Mouse (Mus musculus) hindbrain, embryonic 10.5 days (tissue): Measurements from ENCODE around the gene Mllt10. TPM values are rescaled to one million over a fixed set of nuclear protein-coding genes. Genes with fewer than 3 reads are reported as not detected.
A peak's percentile ranks its signal among the peaks of the same experiment; 100 is the strongest.

Source experiments
- DNase-seq: peaks from one replicate; pipeline ENCODE4 v3.0.0-alpha.2; 2017; ENCODE audit warnings: low spot score
- H3K27ac ChIP-seq: fragments of 300-500 bp; sonication (generic); 2 replicates; pipeline ENCODE4 v1.5.1; 2016; ENCODE audit warnings: mild to moderate bottlenecking, moderate library complexity
- H3K27me3 ChIP-seq: fragments of 300-500 bp; sonication (generic); 2 replicates; pipeline ENCODE4 v1.6.1; 2016; ENCODE audit warnings: mild to moderate bottlenecking; ENCODE audit not compliant: poor library complexity, insufficient read depth, severe bottlenecking
- H3K36me3 ChIP-seq: fragments of 300-500 bp; sonication (generic); 2 replicates; pipeline ENCODE4 v1.6.1; 2016; ENCODE audit warnings: mild to moderate bottlenecking, moderate library complexity
- H3K4me1 ChIP-seq: fragments of 300-500 bp; sonication (generic); replicated peaks from 2 replicates; pipeline ENCODE4 v1.6.1; 2016; ENCODE audit warnings: mild to moderate bottlenecking
- H3K4me3 ChIP-seq: fragments of 300-500 bp; sonication (generic); 2 replicates; pipeline ENCODE4 v1.5.1; 2016; ENCODE audit warnings: mild to moderate bottlenecking, moderate library complexity
- H3K9me3 ChIP-seq: fragments of 300-500 bp; sonication (generic); 2 replicates; pipeline ENCODE4 v1.6.1; 2016; ENCODE audit warnings: mild to moderate bottlenecking, moderate library complexity
- WGBS: fragments of 180-500 bp; shearing (Covaris S2); methylation state at CpG from one replicate; pipeline ENCODE4 v1.1.7; 2016; 5-methylcytosine and 5-hydroxymethylcytosine counted together
- polyA plus RNA-seq: library from polyadenylated mRNA; unstranded; fragments of >200 nt; fragmentation: Nextera tagmentation; extraction: Ambion mirVana; gene quantifications from 2 replicates; pipeline ENCODE4 v1.2.1, GENCODE M21; 2016

Gene Mllt10
- polyA plus RNA-seq = 65.0 and 66.0 TPM in 2 replicates

DNA sequence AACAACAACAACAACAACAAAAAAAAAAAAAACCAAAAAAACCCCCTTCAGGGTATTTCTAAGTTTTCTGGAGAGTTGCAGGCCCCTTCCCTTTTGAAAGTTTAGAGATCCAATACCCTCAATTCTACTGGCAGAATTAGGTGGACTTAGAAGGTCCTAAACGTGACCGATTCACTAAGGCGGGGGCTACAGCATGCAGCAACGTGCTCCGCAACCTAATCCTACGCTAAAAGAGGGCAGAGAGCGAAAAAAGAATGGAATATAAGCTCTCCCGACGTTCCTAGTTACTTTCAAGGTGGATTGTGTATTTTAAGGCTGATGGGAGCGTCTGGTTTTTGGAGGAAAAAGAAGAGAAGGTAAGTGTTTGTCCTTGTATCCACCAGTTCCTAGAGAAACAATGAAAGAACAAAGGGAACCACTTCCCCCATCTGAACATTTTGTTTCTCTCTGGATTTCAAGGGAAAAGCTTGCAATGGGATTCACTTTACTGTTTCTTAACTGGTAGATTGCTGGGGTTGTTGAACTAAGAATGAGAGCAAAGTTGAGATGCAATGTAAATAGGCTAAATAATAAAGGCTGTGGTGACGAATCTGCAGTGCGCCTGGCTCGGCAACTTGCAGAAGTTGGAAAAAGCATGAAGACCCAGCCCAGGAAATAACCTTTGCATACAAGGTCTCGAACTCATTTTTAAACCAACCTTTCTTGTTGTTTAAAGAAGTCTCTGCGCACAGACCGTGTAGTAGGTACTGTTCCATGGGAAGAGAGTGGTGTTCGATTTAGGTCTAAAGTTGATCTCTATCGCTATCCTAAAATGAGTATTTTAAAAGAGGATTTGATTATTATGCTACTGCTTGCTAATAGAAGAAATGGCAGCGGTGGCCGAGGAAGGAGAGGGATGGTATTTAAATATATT is at the start of gene Mllt10:
Gene Mllt10 (plus strand): TSS at position 222 of the 913 bp plus-strand sequence.
- no peaks in the 10 kb centered on the region for H3K9me3 ChIP-seq
- H3K36me3 ChIP-seq = no peaks in the 10 kb centered on the region
- peak within 1 kb of the TSS; percentile 100 for H3K27ac ChIP-seq
- no peaks in the 10 kb centered on the region for H3K27me3 ChIP-seq
- DNase-seq = no peak
- peak within 1 kb of the TSS; percentile 99 for H3K4me3 ChIP-seq
- WGBS = under 1% methylated on average over 20 of the region's 20 CpGs
- peaks cover 61% of the 10 kb centered on the region for H3K4me1 ChIP-seq

GRCm38 (mm10) chr2:18011226-18011625 is 43.8 kb upstream of the Mllt10 start:
- no peak for DNase-seq
- Histone ChIP-seq H3K27ac (no peak overlapping the region), H3K9me3 (no peaks in the 10 kb centered on the region), H3K36me3 (no peaks in the 10 kb centered on the region), H3K4me1 (no peaks in the 10 kb centered on the region), H3K4me3 (no peak overlapping the region), H3K27me3 (no peaks in the 10 kb centered on the region)
- WGBS = 89% methylated on average over 6 of the region's 6 CpGs

GRCm38 (mm10) chr2:18012866-18013265 is 42.2 kb upstream of the Mllt10 start:
- no peaks in the 10 kb centered on the region for H3K4me1 ChIP-seq
- H3K36me3 ChIP-seq = no peaks in the 10 kb centered on the region
- no peaks in the 10 kb centered on the region for H3K27me3 ChIP-seq
- no peak overlapping the region for H3K27ac ChIP-seq
- no peaks in the 10 kb centered on the region for H3K9me3 ChIP-seq
- no peak overlapping the region for H3K4me3 ChIP-seq
- WGBS = 92% methylated on average over 3 of the region's 3 CpGs
- DNase-seq = no peak

DNA sequence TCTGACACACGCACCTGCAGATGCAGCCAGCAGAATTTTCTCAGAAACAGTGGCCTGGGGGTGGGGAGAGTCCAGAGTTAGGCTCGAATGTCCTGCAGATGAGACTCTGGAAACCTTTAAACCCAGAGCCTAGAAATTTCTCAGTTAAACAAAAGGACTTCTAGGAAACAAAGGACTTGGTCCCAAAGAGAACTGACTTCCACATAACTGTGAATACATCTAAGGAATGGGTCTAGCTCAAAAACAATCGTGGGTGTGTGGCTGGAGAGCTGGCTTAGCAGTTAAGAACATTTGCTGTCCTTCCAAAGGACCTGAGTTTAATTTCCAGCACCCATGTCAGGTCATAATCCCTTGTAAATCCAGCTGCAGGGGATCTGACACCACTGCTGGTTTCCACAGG is 39.5 kb upstream of the Mllt10 start:
- H3K27me3 ChIP-seq = no peaks in the 10 kb centered on the region
- 52% methylated on average over 3 of the region's 3 CpGs for WGBS
- H3K4me1 ChIP-seq = no peaks in the 10 kb centered on the region
- DNase-seq = no peak
- H3K4me3 ChIP-seq = no peak overlapping the region
- H3K27ac ChIP-seq = no peak overlapping the region
- no peaks in the 10 kb centered on the region for H3K9me3 ChIP-seq
- no peaks in the 10 kb centered on the region for H3K36me3 ChIP-seq

DNA sequence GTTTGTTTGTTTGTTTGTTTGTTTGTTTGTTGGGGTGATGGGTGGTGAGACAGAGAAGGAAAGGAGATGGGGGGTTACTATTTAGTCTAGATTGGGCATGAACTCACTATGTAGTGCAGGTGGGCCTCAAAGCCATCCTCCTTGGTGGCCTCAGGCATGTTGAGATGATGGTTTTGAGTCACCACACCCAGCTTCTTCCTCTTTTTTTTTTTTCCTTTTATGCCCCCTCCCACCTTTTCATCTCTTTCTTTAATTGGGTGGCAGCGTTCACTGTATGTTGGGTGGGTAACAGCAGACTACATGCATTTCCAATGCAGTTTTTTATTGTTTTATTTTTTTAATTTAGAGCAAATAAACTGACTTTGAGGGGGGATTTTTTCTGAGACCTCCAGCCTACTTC is 38.4 kb upstream of the Mllt10 start:
- Histone ChIP-seq H3K9me3 (no peaks in the 10 kb centered on the region), H3K4me1 (no peaks in the 10 kb centered on the region), H3K27ac (no peak overlapping the region), H3K4me3 (no peak overlapping the region), H3K27me3 (no peaks in the 10 kb centered on the region), H3K36me3 (no peaks in the 10 kb centered on the region)
- DNase-seq = no peak
- 94% methylated on average over 1 of the region's 1 CpGs for WGBS

DNA sequence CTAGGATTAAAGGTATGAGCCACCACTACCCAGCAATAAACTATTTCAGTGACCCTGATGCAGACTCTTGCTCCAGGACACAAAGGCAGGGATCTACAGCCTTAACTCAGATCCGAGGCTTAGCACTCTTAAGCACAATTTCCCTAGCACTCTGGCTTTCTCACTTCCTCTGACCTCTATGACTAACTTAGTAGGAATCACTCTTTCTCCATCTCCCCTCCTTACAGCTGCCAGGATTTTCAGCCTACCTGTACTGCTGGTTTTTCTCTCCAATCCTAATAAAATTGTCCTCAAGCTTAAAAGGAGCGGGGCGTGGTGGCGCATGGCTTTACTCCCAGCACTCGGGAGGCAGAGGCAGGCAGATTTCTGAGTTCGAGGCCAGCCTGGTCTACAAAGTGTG is 37.7 kb upstream of the Mllt10 start:
- H3K4me1 ChIP-seq = no peaks in the 10 kb centered on the region
- H3K27me3 ChIP-seq = no peaks in the 10 kb centered on the region
- DNase-seq = no peak
- H3K9me3 ChIP-seq = no peaks in the 10 kb centered on the region
- H3K36me3 ChIP-seq = no peaks in the 10 kb centered on the region
- WGBS = 95% methylated on average over 6 of the region's 6 CpGs
- H3K4me3 ChIP-seq = no peak overlapping the region
- H3K27ac ChIP-seq = no peak overlapping the region

DNA sequence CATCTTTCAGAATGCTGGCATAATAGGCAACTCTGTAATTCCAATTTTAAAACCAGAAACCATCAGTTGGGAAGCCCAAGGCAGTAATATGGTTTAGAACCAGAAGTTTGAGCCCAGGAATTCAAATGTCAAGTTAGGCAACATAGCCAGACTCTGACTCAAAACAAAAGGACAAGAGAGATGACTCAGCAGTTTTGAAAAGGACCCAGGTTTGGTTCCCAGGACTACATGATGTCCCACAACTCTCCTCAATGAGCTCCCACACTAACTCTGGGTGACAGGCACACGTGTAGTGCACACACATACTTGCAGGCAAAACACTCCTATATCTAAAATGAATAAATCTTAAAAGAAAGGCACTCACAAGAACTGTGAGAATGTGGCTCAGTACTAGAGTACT is 35.9 kb upstream of the Mllt10 start:
- WGBS = 84% methylated on average over 1 of the region's 1 CpGs

DNA sequence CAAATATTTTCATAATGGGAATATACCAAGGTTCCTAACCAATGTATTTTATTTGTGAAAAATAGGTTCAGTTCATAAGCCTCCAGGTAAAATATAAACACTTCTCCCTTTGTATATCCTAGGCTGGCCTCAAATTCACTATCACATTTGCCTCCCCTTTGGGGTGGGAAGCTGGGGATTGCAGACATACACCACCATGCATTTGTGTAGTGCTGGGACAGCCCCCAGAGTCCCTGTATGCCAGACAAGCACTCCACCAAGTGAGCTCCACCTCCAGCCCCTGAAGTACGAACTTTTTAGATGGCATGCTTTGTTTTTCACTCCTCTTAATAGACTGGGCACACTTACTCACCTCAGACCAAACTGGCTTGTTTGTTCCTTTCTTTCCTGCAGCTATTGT is 32.2 kb upstream of the Mllt10 start:
- Histone ChIP-seq H3K27me3 (no peaks in the 10 kb centered on the region), H3K4me1 (peaks cover 44% of the 10 kb centered on the region), H3K27ac (no peak overlapping the region; the same call in 1 of the 2 replicates), H3K36me3 (no peaks in the 10 kb centered on the region), H3K9me3 (no peaks in the 10 kb centered on the region), H3K4me3 (no peak overlapping the region)
- 47% methylated on average over 1 of the region's 1 CpGs for WGBS
- no peak for DNase-seq

More for the DNA sequence above, 35.9 kb upstream of the Mllt10 start:
- no peak for DNase-seq
- Histone ChIP-seq H3K27me3 (no peaks in the 10 kb centered on the region), H3K9me3 (no peaks in the 10 kb centered on the region), H3K27ac (no peak overlapping the region), H3K36me3 (no peaks in the 10 kb centered on the region), H3K4me1 (peaks cover 12% of the 10 kb centered on the region), H3K4me3 (no peak overlapping the region)

DNA sequence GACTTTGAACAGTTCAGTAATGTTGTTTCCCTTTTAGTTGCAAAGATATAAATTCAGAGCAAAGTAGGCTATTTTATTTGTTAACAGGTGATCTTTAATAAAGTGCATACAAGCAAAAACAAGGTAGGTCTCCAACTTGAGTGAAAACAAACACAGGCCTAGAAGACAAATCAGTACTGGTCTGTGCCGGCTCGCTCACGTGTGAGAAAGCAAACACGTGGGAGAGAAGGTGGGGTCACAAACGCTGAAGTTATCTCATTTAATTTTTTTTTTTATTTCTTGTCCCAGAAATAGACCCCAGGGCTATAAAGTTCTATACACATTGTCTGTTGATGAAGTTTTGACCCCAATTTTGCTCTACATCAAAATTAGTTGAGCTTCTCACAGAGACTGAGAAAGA is 29.9 kb upstream of the Mllt10 start:
- Histone ChIP-seq H3K4me3 (peak overlapping the region; percentile 81), H3K27me3 (no peaks in the 10 kb centered on the region), H3K4me1 (peaks cover 53% of the 10 kb centered on the region), H3K9me3 (no peaks in the 10 kb centered on the region), H3K36me3 (no peaks in the 10 kb centered on the region), H3K27ac (peak overlapping the region; percentile 100)
- WGBS = 19% methylated on average over 5 of the region's 5 CpGs
- DNase-seq = no peak

- H3K4me3 ChIP-seq = peak overlapping the region; percentile 81
- H3K36me3 ChIP-seq = no peaks in the 10 kb centered on the region
- peaks cover 57% of the 10 kb centered on the region for H3K4me1 ChIP-seq
- H3K27ac ChIP-seq = peak overlapping the region; percentile 100
- H3K27me3 ChIP-seq = no peaks in the 10 kb centered on the region
- H3K9me3 ChIP-seq = no peaks in the 10 kb centered on the region
- DNase-seq = no peak
- WGBS = under 1% methylated on average over 14 of the region's 14 CpGs
Measured at GRCm38 (mm10) chr2:18025781-18026115, 29.3 kb upstream of the Mllt10 start.

- Histone ChIP-seq H3K4me1 (peaks cover 62% of the 10 kb centered on the region), H3K4me3 (peak overlapping the region; percentile 81), H3K27me3 (no peaks in the 10 kb centered on the region), H3K9me3 (no peaks in the 10 kb centered on the region), H3K27ac (peak overlapping the region; percentile 100), H3K36me3 (no peaks in the 10 kb centered on the region)
- peak; percentile 76 for DNase-seq
- under 1% methylated on average over 44 of the region's 44 CpGs for WGBS
Measured at GRCm38 (mm10) chr2:18026116-18026947, 28.7 kb upstream of the Mllt10 start.

GRCm38 (mm10) chr2:18027448-18028139 is 27.4 kb upstream of the Mllt10 start:
- no peaks in the 10 kb centered on the region for H3K27me3 ChIP-seq
- peak; percentile 95 for DNase-seq
- H3K36me3 ChIP-seq = no peaks in the 10 kb centered on the region
- H3K9me3 ChIP-seq = no peaks in the 10 kb centered on the region
- H3K27ac ChIP-seq = peak overlapping the region; percentile 100
- peaks cover 74% of the 10 kb centered on the region for H3K4me1 ChIP-seq
- under 1% methylated on average over 44 of the region's 44 CpGs for WGBS
- H3K4me3 ChIP-seq = peak overlapping the region; percentile 81
